Mouse (Mus musculus): ENCODE measurements around the gene Gm17304.

Gm17304 gene

DNA sequence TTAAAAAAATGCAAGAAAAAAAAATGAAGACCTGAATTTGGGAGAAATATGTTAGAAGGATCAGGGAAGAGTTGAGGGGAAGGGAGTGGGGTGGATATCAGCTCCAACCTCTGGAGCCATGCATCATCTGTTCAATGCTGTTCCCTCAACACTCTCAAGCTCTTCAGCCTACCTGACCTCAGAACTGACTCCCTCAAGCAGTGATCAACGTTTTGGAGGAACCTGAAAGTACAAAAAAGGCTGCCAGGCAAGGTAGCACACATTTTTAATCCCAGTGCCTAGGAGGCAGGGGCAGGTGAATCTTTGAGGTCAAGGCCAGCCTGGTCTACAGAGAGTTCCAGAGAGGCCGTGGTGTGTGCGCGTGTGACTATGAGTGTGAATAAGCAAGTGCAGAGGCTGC is at the start of gene Gm17304:
Gene Gm17304 (plus strand): TSS at position 301 of the 400 bp plus-strand sequence.
- no peak for ATAC-seq (ENCODE audit: insufficient number of reproducible peaks, low FRiP score, low TSS enrichment)

DNA sequence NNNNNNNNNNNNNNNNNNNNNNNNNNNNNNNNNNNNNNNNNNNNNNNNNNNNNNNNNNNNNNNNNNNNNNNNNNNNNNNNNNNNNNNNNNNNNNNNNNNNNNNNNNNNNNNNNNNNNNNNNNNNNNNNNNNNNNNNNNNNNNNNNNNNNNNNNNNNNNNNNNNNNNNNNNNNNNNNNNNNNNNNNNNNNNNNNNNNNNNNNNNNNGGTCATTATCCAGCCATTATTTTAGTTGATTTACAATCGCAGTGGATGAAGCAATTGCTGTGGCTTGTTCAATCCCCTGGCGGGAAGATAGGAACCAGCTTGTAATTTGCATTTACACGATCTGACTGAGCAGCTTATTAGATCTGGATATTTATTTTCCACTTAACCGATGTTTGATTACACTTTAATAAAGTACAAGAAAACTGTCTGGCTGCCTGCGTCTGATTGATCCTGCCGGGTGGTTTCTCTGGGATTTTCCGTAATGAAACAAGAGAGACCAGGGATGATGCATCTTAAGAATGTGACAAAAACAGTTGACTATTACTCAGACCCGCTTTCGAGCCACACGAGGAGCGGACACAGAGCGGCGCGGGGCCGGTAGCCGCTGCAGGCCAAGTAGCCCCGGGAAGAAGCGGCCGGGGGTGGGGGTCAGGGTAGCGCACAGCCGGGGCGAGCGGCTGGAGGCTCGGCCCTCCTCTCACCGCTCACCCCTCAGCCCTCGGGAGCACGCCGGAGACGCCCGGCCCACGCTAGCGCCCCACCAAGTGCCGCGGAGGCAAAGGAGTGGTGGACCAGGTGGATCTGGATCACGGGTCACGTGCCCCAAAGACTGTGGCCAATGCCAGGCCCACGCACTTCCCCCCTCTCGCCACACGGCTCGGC is 48.0 kb upstream of the Gm17304 start:
- peak; percentile 89 for ATAC-seq (ENCODE audit: insufficient number of reproducible peaks, low FRiP score, low TSS enrichment)

DNA sequence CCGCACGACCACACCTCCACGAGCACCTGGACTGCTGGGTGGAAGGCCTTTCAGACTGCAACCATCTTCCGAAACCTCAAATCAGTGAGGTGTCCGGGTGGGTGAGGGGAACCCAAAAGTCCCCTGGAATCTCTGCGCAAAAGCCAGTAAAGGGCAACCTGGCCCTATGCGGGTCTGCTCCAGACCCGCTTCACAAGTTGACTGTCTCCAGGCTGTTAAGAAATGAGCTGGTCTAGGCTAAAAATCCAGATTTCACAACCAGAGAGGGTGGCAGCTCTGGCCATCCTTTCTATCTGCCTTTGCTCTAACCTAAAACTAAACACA is 47.4 kb upstream of the Gm17304 start:
- no peak for ATAC-seq (ENCODE audit: insufficient number of reproducible peaks, low FRiP score, low TSS enrichment)

DNA sequence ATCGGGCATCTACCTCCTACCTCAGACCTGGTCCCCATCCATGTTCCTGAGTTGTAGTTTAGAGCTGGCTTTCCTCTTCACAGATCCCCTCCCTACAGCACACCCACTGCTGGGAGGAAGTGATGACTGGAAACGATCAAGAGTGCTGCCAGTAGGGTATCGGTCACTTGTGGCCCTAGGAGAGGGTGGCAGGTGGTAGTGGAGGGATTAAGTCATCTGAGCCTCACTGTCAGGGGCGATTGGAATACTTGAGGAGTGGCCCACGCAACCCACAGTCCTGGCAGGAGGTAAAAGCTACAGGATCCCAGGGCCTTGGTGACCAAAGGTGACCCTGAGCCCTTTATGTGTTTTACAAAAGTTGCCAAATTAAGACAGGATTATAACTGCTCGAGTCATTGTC is 42.9 kb upstream of the Gm17304 start:
- no peak for ATAC-seq (ENCODE audit: insufficient number of reproducible peaks, low FRiP score, low TSS enrichment)

DNA sequence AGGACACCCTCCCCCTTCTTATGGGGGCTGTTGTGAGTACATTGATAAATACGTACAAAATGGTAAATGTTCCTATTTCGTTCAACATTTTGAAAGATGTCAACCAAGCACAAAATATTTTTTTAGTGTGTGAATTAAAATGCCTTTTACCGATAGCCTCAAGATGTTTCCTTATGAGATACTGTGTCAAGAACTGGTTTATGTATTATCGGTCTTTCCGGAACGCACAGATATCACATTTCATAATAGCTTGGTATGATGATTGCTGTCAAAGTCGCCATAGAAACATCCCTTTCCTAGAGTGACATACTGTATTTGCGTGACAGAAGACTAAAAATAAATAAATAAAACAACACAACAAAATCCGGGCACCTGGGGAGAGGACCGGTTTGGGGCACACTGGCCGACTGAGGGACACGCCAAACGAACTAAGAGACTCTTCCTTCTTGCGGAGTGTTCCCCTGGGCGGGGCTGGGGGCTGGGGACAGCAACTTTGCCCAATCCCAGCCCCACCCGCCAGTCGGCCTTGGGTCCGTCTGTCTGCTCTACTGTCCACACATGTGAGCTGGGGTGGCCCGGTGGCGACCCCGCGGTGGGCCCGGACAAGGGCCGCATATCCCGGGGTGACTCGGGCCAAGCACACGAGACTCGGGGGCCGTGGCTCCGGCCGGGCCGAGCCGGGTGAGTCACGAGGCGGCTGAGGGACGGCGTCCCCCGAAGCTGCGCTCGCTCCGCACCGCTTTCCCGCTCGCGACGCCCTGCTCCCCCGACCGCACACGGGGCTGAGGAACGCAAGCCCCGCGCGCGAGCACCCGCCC is 34.9 kb upstream of the Gm17304 start:
- ATAC-seq (ENCODE audit: insufficient number of reproducible peaks, low FRiP score, low TSS enrichment), result peak; percentile 71

DNA sequence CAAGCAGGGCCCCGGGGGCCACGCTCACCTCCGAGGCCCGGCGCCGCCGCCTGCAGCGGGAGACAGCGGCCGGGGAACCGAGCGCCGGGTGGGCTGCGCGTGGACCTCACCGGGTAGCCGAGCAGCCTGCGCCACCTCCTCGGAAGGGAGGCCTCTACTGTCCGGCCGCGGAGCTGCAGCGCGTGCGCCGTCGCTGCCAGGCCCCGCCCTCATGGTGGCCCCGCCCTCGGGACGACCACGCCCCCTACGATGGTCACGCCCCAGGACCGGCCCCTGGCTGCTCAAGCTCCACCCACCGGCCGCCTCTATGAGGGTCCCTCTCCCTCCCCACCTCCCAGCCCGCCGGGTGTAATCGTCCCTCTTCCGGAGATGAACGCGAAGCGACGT is 34.3 kb upstream of the Gm17304 start:
- ATAC-seq (ENCODE audit: insufficient number of reproducible peaks, low FRiP score, low TSS enrichment), result peak; percentile 91

DNA sequence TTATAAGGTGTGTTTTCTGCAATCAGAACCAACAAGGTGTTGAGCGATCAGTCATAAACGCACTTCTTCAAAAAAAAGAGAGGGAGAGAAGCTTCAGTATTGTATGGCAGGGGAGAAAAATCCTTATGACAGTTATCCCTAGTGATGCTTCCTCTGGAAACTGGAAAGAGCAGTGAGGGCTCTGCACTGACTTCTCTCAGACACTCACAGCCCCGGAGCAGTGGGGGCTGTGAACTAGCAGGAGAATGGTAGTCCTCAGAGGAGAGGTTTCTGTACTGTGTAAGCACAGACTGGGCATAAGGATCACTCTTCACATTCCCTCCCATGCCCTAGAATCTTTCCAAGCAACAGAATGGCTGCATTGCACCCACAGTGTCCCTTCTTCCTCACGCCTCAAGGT is 33.8 kb upstream of the Gm17304 start:
- 0 out of 2 replicates have a peak, but pooled peaks have one; percentile 33 for ATAC-seq (ENCODE audit: insufficient number of reproducible peaks, low FRiP score, low TSS enrichment)

DNA sequence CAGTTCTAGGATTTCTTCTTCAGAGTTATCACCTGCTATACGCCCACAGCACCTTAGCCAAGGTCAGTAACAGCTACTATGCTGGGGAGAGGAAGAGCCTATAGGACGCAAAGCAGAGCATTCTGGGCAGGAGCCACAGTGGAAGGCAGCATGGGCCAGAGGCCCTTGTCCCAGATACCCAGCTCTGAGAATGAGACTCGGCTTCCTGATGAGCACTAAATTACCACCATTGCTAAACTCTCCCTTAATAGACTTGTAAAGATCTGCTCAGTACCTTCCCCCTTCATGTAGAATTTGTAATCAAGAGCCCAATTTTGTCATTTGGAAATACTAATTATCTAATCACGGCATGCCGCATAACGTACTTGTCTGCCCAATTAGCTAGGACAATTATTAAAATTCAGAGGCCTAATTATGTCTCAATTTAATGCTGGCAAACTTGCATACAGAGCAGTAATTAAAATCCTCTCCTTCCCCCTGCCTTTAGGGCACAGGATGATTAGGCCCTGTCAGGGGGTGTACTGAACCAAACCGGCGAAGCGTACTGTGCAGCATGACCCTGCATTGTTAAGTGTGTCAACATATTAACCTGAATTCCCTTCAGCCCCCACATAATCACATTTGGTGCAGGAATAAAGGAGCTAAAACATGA is 31.5 kb upstream of the Gm17304 start:
- no peak for ATAC-seq (ENCODE audit: insufficient number of reproducible peaks, low FRiP score, low TSS enrichment)

DNA sequence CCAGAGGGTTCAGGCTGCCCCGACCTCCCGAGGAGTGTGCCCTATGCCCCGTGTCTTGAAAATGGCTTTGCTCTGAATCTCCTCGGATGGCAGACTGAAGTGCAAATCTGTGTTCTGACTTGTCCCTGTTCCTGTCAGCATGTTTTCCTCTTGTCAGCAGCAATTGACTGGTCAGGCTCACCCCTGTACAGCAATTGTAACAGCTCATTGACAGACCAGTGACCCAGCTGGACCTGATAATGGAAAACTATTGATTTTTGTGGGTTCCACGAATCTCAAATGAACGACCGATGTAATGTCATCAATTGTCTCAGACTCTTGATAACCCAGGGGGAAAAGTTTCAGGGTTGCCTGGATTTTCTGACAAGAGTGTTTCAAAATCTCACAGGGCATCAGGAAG is 28.0 kb upstream of the Gm17304 start:
- no peak for ATAC-seq (ENCODE audit: insufficient number of reproducible peaks, low FRiP score, low TSS enrichment)

DNA sequence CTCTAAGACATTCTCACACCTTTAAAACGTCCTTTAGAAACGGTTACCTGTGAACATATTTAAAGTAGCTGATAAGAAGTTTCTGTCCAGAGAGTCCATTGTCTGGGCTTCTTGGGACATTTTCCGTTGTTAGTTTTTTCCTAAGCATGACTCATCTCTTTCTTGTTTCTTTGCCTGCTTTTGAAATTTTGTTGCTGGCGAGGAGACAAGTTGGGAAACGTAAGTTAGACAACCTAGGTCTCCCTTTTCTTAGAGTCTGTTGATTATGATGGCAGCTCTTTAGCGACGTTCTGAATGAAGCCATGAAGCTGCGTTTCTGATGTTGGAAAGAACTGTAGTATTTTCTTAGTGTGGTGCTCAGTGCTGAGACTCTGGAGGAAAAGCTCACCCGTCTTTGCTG is 19.9 kb upstream of the Gm17304 start:
- ATAC-seq (ENCODE audit: insufficient number of reproducible peaks, low FRiP score, low TSS enrichment), result no peak

DNA sequence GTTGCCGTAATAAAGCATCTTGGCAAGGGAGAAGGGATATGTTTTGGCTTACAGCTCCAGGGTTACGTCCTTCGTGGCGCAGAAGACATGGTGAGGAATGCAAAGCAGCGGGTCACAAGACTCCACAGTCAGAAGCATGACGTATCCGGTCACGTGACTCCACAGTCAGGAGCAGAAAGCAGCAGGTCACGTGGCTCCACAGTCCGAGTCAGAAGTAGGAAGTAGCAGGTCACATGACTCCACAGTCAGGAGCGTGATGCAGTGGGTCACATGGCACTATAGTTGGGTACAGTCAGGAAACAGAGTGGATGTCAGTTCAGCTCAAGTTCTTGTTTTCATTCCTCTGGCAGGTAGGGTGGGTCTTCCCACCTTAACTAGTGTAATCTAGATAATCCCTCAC is 19.2 kb upstream of the Gm17304 start:
- no peak for ATAC-seq (ENCODE audit: insufficient number of reproducible peaks, low FRiP score, low TSS enrichment)

DNA sequence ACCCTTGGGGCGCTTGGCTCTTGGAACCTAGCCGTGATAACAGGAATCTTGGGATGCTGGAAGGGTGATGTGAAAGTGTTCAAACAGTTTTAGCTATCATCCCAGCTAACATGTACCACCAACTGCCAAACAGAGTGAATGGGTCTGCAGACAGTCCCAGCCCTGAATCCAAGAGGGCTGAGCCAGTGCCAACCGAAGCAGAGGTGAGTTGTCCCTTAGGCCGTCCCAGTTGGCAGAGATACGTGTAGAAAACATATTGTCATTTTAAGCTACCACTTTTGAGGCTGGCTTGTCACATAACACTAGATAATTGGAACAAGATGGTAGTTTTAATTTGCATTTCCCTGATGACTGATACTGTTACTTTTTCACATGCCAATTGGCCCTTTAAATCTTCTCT is 18.2 kb upstream of the Gm17304 start:
- no peak for ATAC-seq (ENCODE audit: insufficient number of reproducible peaks, low FRiP score, low TSS enrichment)

DNA sequence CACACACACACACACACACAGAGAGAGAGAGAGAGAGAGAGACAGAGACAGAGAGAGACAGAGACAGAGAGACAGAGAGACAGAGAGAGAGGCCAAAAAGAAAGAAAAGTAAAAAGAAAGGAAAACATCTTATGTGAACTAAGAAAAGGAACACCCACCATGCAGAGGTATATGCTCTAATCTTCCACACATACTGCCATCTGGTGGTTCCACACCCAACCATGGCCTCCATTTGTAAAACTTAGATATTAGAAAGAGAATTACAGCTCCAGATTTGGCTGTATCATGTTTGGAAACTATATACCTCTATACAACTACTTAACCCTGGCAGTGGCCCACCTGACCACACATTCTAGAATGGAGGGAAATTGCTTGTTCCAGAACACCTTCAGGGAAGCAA is 14.5 kb upstream of the Gm17304 start:
- no peak for ATAC-seq (ENCODE audit: insufficient number of reproducible peaks, low FRiP score, low TSS enrichment)

DNA sequence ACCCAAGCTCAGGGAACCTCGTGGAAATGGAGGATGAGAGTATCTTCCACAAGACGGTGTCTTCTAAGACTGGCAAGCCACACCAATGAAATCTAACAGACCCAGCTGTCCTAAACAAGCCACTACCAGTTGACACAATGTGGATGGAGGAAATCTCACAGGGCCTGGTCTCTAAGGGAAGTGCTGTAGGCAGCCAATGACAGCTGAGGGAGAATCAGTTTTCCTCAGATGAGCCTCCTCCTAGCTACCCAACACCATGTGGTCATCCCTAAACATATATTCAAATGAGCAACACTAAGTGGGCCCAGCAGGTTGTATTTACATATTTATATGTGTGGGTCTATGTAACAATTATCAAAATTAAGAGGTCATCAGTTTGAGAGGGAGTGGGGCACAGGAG is 11.4 kb upstream of the Gm17304 start:
- ATAC-seq (ENCODE audit: insufficient number of reproducible peaks, low FRiP score, low TSS enrichment), result no peak

DNA sequence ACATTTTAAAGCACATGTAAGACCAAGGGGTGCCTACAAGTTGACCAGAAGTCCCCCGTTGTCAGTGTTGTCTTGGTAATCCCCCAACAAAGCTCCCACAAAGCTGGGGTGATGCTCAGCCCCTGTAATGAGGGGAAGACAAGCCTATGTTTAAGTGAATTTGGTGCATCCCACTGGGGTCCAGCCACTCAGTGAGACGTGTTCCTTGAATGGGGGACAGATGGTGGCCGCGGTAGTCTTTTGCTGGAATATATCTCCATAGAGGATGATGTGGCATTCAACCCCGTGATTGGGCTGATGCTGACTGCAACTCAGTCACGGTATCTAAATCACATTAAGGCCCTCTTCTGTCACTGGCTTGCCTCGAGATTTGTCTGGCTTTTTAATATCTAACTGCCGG is 9.4 kb upstream of the Gm17304 start:
- no peak for ATAC-seq (ENCODE audit: insufficient number of reproducible peaks, low FRiP score, low TSS enrichment)

DNA sequence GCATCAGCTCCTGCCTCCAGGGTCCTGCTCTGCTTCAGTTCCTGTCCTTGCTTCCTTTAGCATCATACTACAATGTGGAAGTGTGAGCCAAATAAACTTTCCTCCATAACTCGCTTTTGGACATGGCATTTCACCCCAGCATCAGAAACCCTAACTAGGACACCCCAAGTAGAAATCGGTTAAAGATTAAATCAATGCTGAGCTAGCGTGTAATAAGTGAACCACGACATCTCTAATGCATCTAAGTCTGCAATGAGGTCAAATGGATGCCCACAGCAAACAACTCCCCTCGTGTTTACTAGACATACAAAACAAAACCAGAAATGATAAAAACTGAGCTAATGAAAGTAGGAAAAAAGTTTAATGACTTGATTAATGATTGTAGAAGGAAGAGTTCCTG is 4.5 kb upstream of the Gm17304 start:
- ATAC-seq (ENCODE audit: insufficient number of reproducible peaks, low FRiP score, low TSS enrichment), result no peak

DNA sequence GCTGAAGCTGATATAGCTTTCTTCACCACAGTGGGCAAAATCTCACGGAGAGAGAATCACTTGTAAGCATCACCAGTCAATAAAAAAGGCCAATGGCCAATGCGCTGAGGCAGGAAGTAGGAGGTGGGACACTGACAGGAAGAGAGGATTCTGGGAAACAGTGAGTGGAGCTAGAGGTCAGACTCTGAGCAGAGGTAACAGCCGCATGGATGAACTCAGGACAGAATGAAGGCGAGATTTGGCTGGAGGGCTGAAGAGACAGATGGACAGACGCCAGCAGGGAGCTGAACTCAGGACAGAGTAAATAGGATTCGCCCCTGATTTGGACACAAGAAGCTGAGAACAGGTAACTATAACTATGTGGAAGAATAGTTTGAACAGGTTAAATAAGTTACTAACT is 3.8 kb upstream of the Gm17304 start:
- no peak for ATAC-seq (ENCODE audit: insufficient number of reproducible peaks, low FRiP score, low TSS enrichment)

DNA sequence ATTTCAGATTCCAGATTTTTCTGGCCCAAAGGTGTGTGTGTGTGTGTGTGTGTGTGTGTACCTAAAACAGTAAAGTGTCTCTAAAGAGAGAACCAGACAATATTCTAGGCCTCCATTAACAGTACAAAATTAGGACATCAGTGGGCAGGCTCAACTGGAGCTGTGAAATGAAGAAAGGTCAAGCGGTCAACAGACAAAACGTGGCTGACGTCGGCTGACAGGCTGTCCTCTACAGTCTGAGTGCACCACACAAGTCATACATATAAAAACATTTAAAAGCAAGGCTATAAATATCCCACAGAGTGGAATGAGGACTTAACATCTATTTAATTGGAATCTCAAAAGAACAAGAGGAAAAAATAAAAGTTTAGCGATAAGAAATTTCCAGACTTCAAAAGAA is 1.8 kb upstream of the Gm17304 start:
- ATAC-seq (ENCODE audit: insufficient number of reproducible peaks, low FRiP score, low TSS enrichment), result no peak

DNA sequence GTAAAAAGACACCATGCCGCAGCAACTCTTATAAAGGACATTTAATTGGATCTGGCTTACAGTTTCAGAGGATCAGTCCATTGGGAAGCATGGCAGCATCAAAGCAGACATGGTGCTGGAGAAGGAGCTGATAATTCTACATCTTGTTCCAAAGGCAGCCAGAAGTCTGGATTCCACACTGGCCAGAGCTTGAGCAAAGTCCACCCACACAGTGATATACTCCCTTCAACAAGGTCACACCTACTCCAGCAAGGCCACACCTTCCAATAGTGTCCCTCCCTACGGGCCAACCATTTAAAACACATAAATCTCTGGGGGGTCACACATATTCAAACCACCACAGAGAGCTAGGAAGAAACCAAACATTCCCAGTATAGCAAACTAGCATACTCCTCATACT is 3.3 kb downstream of the Gm17304 start:
- no peak for ATAC-seq (ENCODE audit: insufficient number of reproducible peaks, low FRiP score, low TSS enrichment)

DNA sequence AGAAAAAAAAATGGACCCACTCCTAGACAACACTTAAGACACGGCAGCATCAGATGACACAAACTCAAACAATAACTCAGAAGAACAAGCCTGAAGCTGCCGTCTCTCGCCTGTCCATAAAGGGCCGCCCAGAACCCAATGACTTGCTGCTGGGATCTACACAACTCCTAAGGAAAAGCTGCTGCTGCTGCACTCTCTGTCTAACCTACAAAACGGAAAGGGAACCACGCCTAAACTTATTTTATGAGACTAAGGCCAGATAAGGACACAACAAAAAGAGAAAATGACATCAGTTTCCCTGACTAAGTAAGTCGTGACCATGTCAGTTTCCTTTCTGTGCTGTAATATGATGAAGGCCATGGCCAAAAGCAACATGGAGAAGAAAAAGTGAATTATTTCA is 5.7 kb downstream of the Gm17304 start:
- ATAC-seq (ENCODE audit: insufficient number of reproducible peaks, low FRiP score, low TSS enrichment), result no peak

DNA sequence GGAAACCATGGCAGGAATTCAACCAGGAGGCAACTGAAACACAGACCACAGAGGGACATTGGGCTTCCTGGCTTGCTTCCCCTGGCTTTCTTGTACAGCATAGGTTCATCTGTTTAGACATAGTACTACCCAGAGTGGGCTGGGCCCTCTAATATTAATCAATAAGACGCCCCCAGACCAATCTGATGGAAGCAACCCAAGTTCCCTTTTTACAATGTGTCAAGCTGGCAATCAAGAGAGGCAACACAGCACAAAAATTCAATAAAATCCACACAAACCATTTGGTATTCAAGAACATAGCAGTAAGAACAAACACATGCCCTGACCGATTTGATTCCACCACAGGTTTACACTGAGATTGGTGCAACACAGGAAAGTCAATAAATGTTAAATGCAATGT is 6.1 kb downstream of the Gm17304 start:
- no peak for ATAC-seq (ENCODE audit: insufficient number of reproducible peaks, low FRiP score, low TSS enrichment)
